Mouse (Mus musculus) midbrain, embryonic 14.5 days (tissue): ENCODE data around the gene Gm15448. TPM values are rescaled to one million over a fixed set of nuclear protein-coding genes. Genes with fewer than 3 reads are reported as not detected.
"Not testable (repeated sequence)": the region's sequence is repeated elsewhere in the genome, so short reads cannot be mapped to it uniquely, and the experiment has no call there.

ENCODE experiments used
- ATAC-seq: fragments of 200-750 bp; cut with Nextera tagmentation; 2 replicates; pipeline ENCODE4 v1.8.0; 2017; ENCODE audit warnings: moderate number of reproducible peaks, moderate library complexity; ENCODE audit not compliant: low FRiP score, low TSS enrichment
- DNase-seq: peaks from one replicate; pipeline ENCODE4 v3.0.0-alpha.2; 2015
- H3K27ac ChIP-seq: fragments of 300-500 bp; sonication (generic); replicated peaks from 2 replicates; pipeline ENCODE4 v1.5.1; 2014; ENCODE audit warnings: mild to moderate bottlenecking, low read depth, low read length, moderate library complexity
- H3K27me3 ChIP-seq: fragments of 300-500 bp; sonication (generic); 2 replicates; pipeline ENCODE4 v1.6.1; 2014; ENCODE audit warnings: low read length, control low read depth, mixed read lengths; ENCODE audit not compliant: control insufficient read depth, insufficient read depth
- H3K36me3 ChIP-seq: fragments of 300-500 bp; sonication (generic); 2 replicates; pipeline ENCODE4 v1.6.1; 2014; ENCODE audit warnings: low read length, control low read depth; ENCODE audit not compliant: control insufficient read depth, insufficient read depth
- H3K4me1 ChIP-seq: fragments of 300-500 bp; sonication (generic); 2 replicates; pipeline ENCODE4 v1.6.1; 2014; ENCODE audit warnings: mild to moderate bottlenecking, antibody characterized with exemption, low read length, control low read depth; ENCODE audit not compliant: control insufficient read depth, insufficient read depth
- H3K4me2 ChIP-seq: fragments of 300-500 bp; sonication (generic); 2 replicates; pipeline ENCODE4 v1.6.1; 2014; ENCODE audit warnings: mild to moderate bottlenecking, low read length, moderate library complexity
- H3K4me3 ChIP-seq: fragments of 300-500 bp; sonication (generic); replicated peaks from 2 replicates; pipeline ENCODE4 v1.5.1; 2014; ENCODE audit warnings: low read depth, low read length
- H3K9ac ChIP-seq: fragments of 300-500 bp; sonication (generic); replicated peaks from 2 replicates; pipeline ENCODE4 v1.6.1; 2014; ENCODE audit warnings: mild to moderate bottlenecking, low read length, moderate library complexity
- H3K9me3 ChIP-seq: fragments of 300-500 bp; sonication (generic); 2 replicates; pipeline ENCODE4 v1.6.1; 2016; ENCODE audit warnings: low read length, control low read depth, mixed read lengths; ENCODE audit not compliant: control insufficient read depth
- WGBS: fragments of 180-500 bp; shearing (Covaris S2); extraction: QIAGEN DNeasy Blood & Tissue Kit; methylation state at CpG from one replicate; pipeline ENCODE4 v1.1.7; 2014; 5-methylcytosine and 5-hydroxymethylcytosine counted together
- polyA plus RNA-seq: library from polyadenylated mRNA; unstranded; fragments of >200 nt; fragmentation: Nextera tagmentation; extraction: Ambion mirVana; gene quantifications from 2 replicates; pipeline ENCODE4 v1.2.1, GENCODE M21; 2014

Gene Gm15448
- not detected in 2 replicates for polyA plus RNA-seq

GRCm38 (mm10) chr7:3825599-3825998 is at the start of gene Gm15448:
Gene Gm15448 (minus strand): TSS chr7:3825687.
- H3K4me3 ChIP-seq, H3K9me3 ChIP-seq, H3K4me2 ChIP-seq, H3K27me3 ChIP-seq, ATAC-seq, H3K36me3 ChIP-seq, H3K9ac ChIP-seq, H3K4me1 ChIP-seq, H3K27ac ChIP-seq, DNase-seq: not testable (repeated sequence)
- WGBS = 62% methylated on average over 1 of the region's 3 CpGs

- not testable (repeated sequence) for DNase-seq, H3K9me3 ChIP-seq, H3K9ac ChIP-seq, H3K27me3 ChIP-seq, H3K4me2 ChIP-seq, H3K4me1 ChIP-seq, H3K36me3 ChIP-seq, ATAC-seq, H3K4me3 ChIP-seq, H3K27ac ChIP-seq
- WGBS = no CpG with 5 or more reads among the region's 1 CpGs
Measured at GRCm38 (mm10) chr7:3875032-3875431, 49.5 kb upstream of the Gm15448 start.

DNA sequence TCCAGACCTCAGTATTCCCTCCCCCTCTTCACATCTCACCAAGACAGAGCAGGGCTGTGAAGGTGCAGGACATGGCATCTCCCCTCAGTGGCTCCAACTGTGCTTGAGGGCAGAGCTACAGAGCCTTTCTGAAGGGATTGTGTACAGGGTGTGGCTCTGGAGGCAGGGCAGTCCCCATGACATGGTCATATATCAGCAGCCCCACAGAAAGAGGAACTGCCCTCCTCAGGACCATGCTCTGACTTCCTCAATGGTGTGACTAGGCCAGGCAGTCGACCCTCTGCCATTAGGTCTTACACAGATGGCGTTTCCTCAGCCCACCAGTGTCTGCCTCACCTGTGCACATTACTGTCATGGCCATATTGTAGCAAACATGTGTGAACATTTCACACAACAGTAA is 19.5 kb upstream of the Gm15448 start, which contains the start of gene Pira2:
TSS of gene Pira2 (minus strand) at position 101 of the 400 bp plus-strand sequence.
- H3K4me2 ChIP-seq, H3K27ac ChIP-seq, H3K4me3 ChIP-seq, ATAC-seq, H3K9me3 ChIP-seq, H3K36me3 ChIP-seq, H3K9ac ChIP-seq, DNase-seq, H3K27me3 ChIP-seq, H3K4me1 ChIP-seq: not testable (repeated sequence)
- no CpG with 5 or more reads among the region's 2 CpGs for WGBS

DNA sequence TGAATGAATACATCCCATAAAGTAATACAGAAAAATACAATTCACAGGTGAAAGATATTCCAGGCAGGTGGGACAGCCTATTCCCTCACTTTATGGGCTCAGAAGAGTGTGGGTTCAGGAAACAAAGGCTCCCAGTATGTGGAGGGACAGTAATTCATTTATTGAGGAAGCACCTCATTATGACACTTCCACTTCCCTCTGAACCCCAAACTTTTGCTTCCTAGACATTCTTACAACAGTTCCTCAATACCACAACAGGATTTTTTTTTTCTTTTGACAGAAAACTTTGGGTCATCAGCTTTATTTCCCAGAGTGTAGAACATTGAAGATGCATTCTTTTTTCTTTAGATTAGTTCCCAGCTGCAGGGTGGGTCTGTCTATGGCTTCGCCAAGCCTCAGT is 12.4 kb upstream of the Gm15448 start:
- H3K9ac ChIP-seq, H3K27me3 ChIP-seq, H3K4me2 ChIP-seq, H3K36me3 ChIP-seq, H3K9me3 ChIP-seq, H3K27ac ChIP-seq, H3K4me3 ChIP-seq, DNase-seq, H3K4me1 ChIP-seq, ATAC-seq: not testable (repeated sequence)
- WGBS = no CpG with 5 or more reads among the region's 1 CpGs

GRCm38 (mm10) chr7:3830633-3831032 is 5.1 kb upstream of the Gm15448 start:
- not testable (repeated sequence) for ATAC-seq, DNase-seq

GRCm38 (mm10) chr7:3811912-3812311 is 13.6 kb downstream of the Gm15448 start:
- not testable (repeated sequence) for H3K9me3 ChIP-seq, DNase-seq, ATAC-seq, H3K4me3 ChIP-seq, H3K4me1 ChIP-seq, H3K4me2 ChIP-seq, H3K27ac ChIP-seq, H3K36me3 ChIP-seq, H3K27me3 ChIP-seq, H3K9ac ChIP-seq

More at GRCm38 (mm10) chr7:3830633-3831032, 5.1 kb upstream of the Gm15448 start:
- not testable (repeated sequence) for H3K9ac ChIP-seq, H3K36me3 ChIP-seq, H3K4me3 ChIP-seq, H3K27ac ChIP-seq, H3K4me2 ChIP-seq, H3K9me3 ChIP-seq, H3K27me3 ChIP-seq, H3K4me1 ChIP-seq

DNA sequence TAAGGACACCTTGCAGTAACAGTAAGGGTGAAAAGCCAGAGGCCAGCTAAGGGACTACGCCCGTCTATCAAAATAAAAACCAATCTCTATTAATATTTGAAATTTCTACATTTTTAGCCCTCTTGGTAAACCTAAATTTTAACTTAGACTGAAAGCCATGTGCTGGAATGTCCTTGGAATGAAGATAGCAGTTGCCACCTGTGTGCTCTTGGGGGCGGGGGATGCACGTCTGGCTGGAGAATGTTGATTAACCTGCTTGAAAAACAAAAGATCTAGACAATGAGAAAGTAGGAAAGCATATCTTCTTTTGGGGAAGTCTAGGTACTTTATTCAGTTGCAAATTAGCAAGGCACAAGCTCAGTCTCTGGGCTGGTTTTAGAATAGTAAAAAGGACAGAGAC is 22.6 kb downstream of the Gm15448 start:
- H3K4me2 ChIP-seq, H3K9ac ChIP-seq, H3K9me3 ChIP-seq, ATAC-seq, DNase-seq, H3K36me3 ChIP-seq, H3K4me3 ChIP-seq, H3K4me1 ChIP-seq, H3K27ac ChIP-seq, H3K27me3 ChIP-seq: not testable (repeated sequence)
- 82% methylated on average over 4 of the region's 4 CpGs for WGBS

DNA sequence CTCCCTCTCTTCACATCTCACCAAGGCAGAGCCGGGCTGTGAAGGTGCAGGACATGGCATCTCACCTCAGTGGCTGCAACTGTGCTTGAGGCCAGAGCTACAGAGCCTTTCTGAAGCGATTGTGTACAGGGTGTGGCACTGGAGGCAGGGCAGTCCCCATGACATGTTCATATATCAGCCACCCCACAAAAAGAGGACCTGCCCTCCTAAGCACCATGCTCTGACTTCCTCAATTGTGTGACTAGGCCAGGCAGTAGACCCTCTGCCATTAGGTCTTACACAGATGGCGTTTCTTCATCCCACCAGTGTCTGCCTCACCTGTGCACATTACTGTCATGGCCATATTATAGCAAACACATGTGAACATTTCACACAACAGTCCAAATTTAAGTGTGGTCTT is 25.5 kb downstream of the Gm15448 start:
- H3K4me1 ChIP-seq, H3K9ac ChIP-seq, H3K27me3 ChIP-seq, H3K4me3 ChIP-seq, ATAC-seq, H3K27ac ChIP-seq, DNase-seq, H3K4me2 ChIP-seq, H3K9me3 ChIP-seq, H3K36me3 ChIP-seq: not testable (repeated sequence)
- 81% methylated on average over 3 of the region's 3 CpGs for WGBS

DNA sequence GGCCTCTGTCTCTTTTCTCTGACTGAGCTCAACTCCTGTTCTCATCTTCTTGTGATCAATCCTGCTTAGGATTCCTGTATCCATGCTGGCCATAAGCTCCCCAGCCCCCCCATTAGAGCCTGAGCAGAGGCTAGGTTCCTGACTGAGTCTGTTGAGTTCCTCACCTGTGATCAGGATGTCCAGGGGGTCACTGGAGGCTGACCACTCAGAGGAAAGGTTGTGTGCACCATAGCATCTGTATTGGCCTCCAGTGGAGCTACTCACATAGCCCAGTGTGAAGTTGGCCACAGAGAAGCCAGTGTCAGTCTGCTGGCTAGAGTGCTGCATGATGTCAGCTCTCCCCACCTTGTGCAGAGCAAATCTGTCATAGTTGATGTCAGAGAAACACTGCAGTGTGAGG is 29.2 kb downstream of the Gm15448 start:
- H3K4me2 ChIP-seq, H3K9ac ChIP-seq, H3K27me3 ChIP-seq, H3K4me1 ChIP-seq, H3K9me3 ChIP-seq, H3K4me3 ChIP-seq, ATAC-seq, DNase-seq, H3K27ac ChIP-seq, H3K36me3 ChIP-seq: not testable (repeated sequence)
